Mouse (Mus musculus) limb, embryonic 13.5 days (tissue): ENCODE measurements around the gene Dach1. TPM values are rescaled to one million over a fixed set of nuclear protein-coding genes. Genes with fewer than 3 reads are reported as not detected.

ENCODE experiments used
- ATAC-seq: fragments of 200-750 bp; cut with Nextera tagmentation; 2 replicates; pipeline ENCODE4 v1.8.0; 2017; ENCODE audit warnings: low read depth, moderate number of reproducible peaks, moderate TSS enrichment; ENCODE audit not compliant: low FRiP score
- H3K27ac ChIP-seq: fragments of 300-500 bp; sonication (generic); 2 replicates; pipeline ENCODE4 v1.5.1; 2015; ENCODE audit warnings: inconsistent platforms, mild to moderate bottlenecking, moderate library complexity
- H3K27me3 ChIP-seq: fragments of 300-500 bp; sonication (generic); 2 replicates; pipeline ENCODE4 v1.6.1; 2015; ENCODE audit warnings: mild to moderate bottlenecking, inconsistent platforms
- H3K36me3 ChIP-seq: fragments of 300-500 bp; sonication (generic); 2 replicates; pipeline ENCODE4 v1.6.1; 2015; ENCODE audit warnings: inconsistent platforms, mild to moderate bottlenecking, moderate library complexity
- H3K4me1 ChIP-seq: fragments of 300-500 bp; sonication (generic); 2 replicates; pipeline ENCODE4 v1.6.1; 2015; ENCODE audit warnings: inconsistent platforms
- H3K4me2 ChIP-seq: fragments of 300-500 bp; sonication (generic); replicated peaks from 2 replicates; pipeline ENCODE4 v1.6.1; 2015; ENCODE audit warnings: inconsistent platforms, mild to moderate bottlenecking, moderate library complexity
- H3K4me3 ChIP-seq: fragments of 300-500 bp; sonication (generic); 2 replicates; pipeline ENCODE4 v1.5.1; 2015; ENCODE audit warnings: moderate library complexity, mild to moderate bottlenecking, inconsistent platforms
- H3K9ac ChIP-seq: fragments of 300-500 bp; sonication (generic); 2 replicates; pipeline ENCODE4 v1.6.1; 2015; ENCODE audit warnings: mild to moderate bottlenecking, inconsistent platforms
- H3K9me3 ChIP-seq: fragments of 300-500 bp; sonication (generic); 2 replicates; pipeline ENCODE4 v1.6.1; 2016; ENCODE audit warnings: inconsistent platforms
- WGBS: fragments of 180-500 bp; shearing (Covaris S2); methylation state at CpG from one replicate; pipeline ENCODE4 v1.1.7; 2015; 5-methylcytosine and 5-hydroxymethylcytosine counted together
- polyA plus RNA-seq: library from polyadenylated mRNA; unstranded; fragments of >200 nt; fragmentation: Nextera tagmentation; extraction: Ambion mirVana; gene quantifications from 2 replicates; pipeline ENCODE4 v1.2.1, GENCODE M21; 2015

Gene Dach1
- polyA plus RNA-seq, 1 experiment from 2014 or later, result 11.5 TPM

DNA sequence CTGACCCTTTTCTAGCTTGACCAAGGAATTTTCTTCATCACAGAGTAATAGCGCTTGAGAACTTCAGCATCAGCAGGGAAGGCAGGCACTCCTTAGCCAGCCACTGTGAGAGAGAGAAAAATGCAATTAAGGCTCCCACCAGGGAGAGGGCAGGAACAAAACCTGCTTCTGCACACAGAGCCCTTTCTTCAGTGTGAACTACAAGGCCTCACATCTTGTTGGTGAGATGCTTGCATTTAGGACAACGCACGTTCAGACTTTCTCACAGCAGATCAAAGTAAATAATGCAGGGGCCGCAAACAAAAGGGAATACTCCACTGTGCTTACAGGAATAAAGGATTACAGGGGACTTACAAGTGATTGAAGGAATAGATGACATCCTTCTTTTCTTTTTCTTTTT is 74.3 kb downstream of the Dach1 start:
- Histone ChIP-seq H3K4me2 (no peak overlapping the region), H3K9ac (no peak overlapping the region), H3K27ac (no peak overlapping the region), H3K4me1 (no peaks in the 10 kb centered on the region), H3K9me3 (no peaks in the 10 kb centered on the region), H3K27me3 (no peaks in the 10 kb centered on the region), H3K36me3 (no peaks in the 10 kb centered on the region), H3K4me3 (no peak overlapping the region)
- no peak for ATAC-seq
- 39% methylated on average over 4 of the region's 4 CpGs for WGBS

DNA sequence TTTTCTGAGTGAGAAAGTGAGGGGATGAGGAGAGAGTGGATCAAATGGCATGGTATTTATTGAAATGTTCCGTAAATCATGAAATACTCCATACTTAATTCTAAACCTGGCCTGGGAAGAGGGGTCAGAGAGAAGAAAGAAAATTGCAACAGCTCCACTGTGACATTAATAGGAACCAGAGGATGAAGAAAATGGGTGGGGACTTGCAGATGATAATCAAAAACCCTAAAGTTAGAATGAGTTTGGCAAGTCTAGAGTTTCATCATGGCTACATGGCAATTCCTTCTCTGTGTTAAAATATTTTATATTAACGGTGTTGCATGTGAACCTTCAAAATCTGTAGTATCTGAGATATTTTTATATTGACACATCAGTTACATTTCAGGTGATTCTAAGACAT is 80.3 kb downstream of the Dach1 start:
- no peaks in the 10 kb centered on the region for H3K27me3 ChIP-seq
- 86% methylated on average over 2 of the region's 2 CpGs for WGBS
- H3K4me1 ChIP-seq, result no peaks in the 10 kb centered on the region
- no peaks in the 10 kb centered on the region for H3K9me3 ChIP-seq
- no peak overlapping the region for H3K9ac ChIP-seq
- no peak overlapping the region for H3K4me3 ChIP-seq
- no peak for ATAC-seq
- no peaks in the 10 kb centered on the region for H3K36me3 ChIP-seq
- H3K27ac ChIP-seq, result no peak overlapping the region
- H3K4me2 ChIP-seq, result no peak overlapping the region

DNA sequence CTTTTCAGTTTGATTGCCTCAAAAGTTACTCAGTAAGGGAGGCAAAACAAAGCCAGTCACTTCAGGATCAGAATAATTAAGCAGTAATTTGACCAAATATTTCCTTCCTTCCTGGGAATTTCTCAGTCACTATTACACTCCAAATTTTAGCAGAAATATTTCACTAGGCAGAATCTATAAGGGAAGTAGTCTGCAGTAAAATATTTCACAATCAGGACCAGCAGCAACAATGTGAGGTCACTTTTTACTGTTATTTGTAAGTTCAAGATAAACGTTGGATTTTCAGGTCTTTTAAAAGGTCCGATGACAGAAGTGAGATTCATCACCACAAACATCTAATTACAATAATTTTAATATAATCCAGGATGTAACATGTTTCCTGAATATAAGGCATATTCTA is 82.2 kb downstream of the Dach1 start:
- no peak for ATAC-seq
- H3K9me3 ChIP-seq, result no peaks in the 10 kb centered on the region
- H3K27ac ChIP-seq, result no peak overlapping the region
- WGBS, result 70% methylated on average over 2 of the region's 2 CpGs
- H3K4me2 ChIP-seq, result no peak overlapping the region
- H3K4me3 ChIP-seq, result no peak overlapping the region
- H3K9ac ChIP-seq, result no peak overlapping the region
- no peaks in the 10 kb centered on the region for H3K36me3 ChIP-seq
- no peaks in the 10 kb centered on the region for H3K4me1 ChIP-seq
- H3K27me3 ChIP-seq, result no peaks in the 10 kb centered on the region

DNA sequence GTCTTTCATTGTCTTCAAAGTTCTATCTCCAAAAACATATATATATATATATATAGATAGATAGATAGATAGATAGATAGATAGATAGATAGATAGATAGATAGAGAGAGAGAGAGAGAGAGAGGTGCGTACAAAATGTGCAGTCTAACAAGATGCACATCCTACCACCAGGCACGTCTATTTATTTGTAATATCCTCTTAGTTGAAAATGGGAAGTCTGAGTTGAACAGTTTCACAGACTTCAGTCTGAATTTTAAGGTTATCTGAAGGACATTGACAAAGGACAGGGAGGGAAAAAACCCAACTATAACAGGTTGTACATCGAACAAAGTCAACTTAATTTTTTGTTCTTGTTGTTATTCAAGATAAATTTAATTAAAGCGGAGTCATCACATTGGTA is 82.8 kb downstream of the Dach1 start:
- H3K9me3 ChIP-seq, result no peaks in the 10 kb centered on the region
- no peak overlapping the region for H3K4me2 ChIP-seq
- 90% methylated on average over 4 of the region's 4 CpGs for WGBS
- no peaks in the 10 kb centered on the region for H3K27me3 ChIP-seq
- H3K27ac ChIP-seq, result no peak overlapping the region
- H3K36me3 ChIP-seq, result no peaks in the 10 kb centered on the region
- H3K4me3 ChIP-seq, result no peak overlapping the region
- no peaks in the 10 kb centered on the region for H3K4me1 ChIP-seq
- ATAC-seq, result no peak
- H3K9ac ChIP-seq, result no peak overlapping the region

DNA sequence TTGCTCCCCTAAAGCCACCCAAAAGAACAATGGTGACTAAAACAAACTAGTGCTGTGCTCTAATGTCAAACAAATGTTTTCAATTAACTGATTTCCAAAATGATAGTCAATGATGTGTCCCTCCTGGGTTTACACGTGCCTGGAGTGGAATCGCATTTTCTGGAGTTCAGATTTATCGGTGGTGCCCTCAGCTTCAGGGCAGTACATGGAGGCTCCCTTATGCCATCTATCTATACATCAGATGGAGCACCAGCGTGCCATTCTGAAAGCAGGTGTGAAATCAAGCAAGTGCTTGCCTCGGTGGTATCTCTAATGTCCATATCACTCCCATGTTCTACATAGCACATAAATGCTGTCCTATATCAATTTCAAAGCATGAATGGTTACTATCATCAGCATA is 84.4 kb downstream of the Dach1 start:
- Histone ChIP-seq H3K4me3 (no peak overlapping the region), H3K27me3 (no peaks in the 10 kb centered on the region), H3K27ac (no peak overlapping the region), H3K4me1 (peaks cover 5% of the 10 kb centered on the region; the same call in 1 of the 2 replicates), H3K4me2 (no peak overlapping the region), H3K9ac (no peak overlapping the region), H3K36me3 (no peaks in the 10 kb centered on the region), H3K9me3 (no peaks in the 10 kb centered on the region)
- WGBS, result 60% methylated on average over 5 of the region's 5 CpGs
- no peak for ATAC-seq

DNA sequence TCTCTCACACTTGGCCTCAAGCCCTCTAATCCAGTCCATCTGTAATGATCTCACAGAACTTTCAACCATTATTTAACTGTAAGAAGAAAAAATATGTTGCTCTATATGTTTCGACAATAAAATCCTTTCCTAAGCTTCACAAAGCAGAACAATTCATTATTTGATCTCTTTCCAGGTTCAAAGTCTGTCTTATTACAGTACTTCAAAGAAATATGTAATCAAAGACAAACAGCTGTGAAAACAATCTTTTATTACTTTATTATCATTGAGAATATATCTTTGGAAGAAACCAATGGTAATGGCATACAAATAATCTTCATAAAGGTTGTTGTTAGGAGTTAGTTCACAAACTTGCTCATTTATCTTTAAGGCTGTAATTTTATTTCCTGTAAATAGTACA is 84.8 kb downstream of the Dach1 start:
- Histone ChIP-seq H3K4me3 (no peak overlapping the region), H3K27ac (no peak overlapping the region), H3K27me3 (no peaks in the 10 kb centered on the region), H3K4me2 (no peak overlapping the region), H3K36me3 (no peaks in the 10 kb centered on the region), H3K9ac (no peak overlapping the region), H3K4me1 (peaks cover 5% of the 10 kb centered on the region; the same call in 1 of the 2 replicates), H3K9me3 (no peaks in the 10 kb centered on the region)
- 57% methylated on average over 1 of the region's 1 CpGs for WGBS
- no peak for ATAC-seq

DNA sequence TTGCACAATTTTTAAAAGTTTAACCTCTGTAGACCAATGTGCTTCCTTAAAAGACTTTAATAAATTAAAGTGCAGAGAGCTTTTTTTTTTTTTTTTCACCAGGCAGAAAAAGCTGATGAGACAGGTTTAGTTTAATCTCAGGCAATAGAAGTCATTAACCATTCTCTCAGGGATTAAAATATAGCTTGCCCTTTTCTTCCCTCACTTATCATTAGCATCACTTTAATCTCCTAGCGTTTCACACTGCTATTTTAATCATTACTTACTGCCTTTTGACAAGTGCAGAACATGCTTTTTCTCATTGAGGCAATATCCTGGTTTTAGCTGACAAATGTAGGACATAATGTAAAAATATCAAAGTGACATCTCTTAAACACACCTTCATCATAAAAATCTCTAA is 86.1 kb downstream of the Dach1 start:
- Histone ChIP-seq H3K4me2 (no peak overlapping the region), H3K27ac (no peak overlapping the region), H3K36me3 (no peaks in the 10 kb centered on the region), H3K9ac (no peak overlapping the region), H3K4me3 (no peak overlapping the region), H3K27me3 (no peaks in the 10 kb centered on the region), H3K9me3 (no peaks in the 10 kb centered on the region), H3K4me1 (peaks cover 5% of the 10 kb centered on the region; the same call in 1 of the 2 replicates)
- WGBS, result 24% methylated on average over 1 of the region's 1 CpGs
- no peak for ATAC-seq

DNA sequence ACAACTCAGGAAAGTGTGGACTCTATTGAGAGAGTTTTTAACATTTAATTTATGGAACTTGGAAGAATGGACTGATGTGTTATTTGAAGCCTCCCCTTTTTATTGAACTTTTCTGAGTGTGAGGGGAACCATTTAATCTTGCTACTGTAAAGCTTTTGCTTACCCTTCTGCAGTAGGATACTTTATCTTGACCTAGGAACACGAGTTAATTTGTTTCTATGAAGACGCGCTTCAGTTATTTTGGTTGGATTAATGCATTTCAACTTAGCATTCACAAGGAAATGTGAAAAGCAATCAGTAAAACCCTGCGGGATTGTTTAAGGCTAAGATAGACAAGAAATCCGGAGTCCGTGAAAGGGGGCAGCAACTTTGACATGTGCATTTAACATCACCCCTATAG is 89.6 kb downstream of the Dach1 start:
- Histone ChIP-seq H3K27me3 (no peaks in the 10 kb centered on the region), H3K4me2 (no peak overlapping the region), H3K4me3 (no peak overlapping the region), H3K9me3 (no peaks in the 10 kb centered on the region), H3K4me1 (peaks cover 5% of the 10 kb centered on the region; the same call in 1 of the 2 replicates), H3K36me3 (no peaks in the 10 kb centered on the region), H3K27ac (no peak overlapping the region), H3K9ac (no peak overlapping the region)
- WGBS, result 82% methylated on average over 6 of the region's 6 CpGs
- ATAC-seq, result no peak

DNA sequence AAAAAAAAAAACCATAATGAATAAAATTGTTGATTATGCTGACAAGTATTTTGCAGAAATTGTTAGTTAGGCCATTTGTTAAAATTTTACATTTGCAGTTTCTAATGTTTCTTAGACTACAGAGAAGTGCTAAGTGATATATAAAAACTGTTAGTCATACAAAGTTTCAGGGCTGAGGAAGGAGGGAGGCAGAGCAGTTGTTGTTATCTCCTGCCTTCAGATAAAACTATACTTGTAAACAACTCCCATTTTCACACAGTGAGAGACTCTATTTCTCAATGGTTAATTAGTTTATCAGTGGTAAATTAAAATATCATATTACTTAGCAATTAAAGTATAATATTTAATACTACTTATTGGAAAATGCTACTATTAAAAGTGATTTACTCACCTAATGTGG is 91.6 kb downstream of the Dach1 start:
- Histone ChIP-seq H3K9ac (no peak overlapping the region), H3K36me3 (no peaks in the 10 kb centered on the region), H3K4me2 (no peak overlapping the region), H3K9me3 (no peaks in the 10 kb centered on the region), H3K4me3 (no peak overlapping the region), H3K4me1 (peaks cover 12% of the 10 kb centered on the region), H3K27me3 (no peaks in the 10 kb centered on the region), H3K27ac (no peak overlapping the region)
- ATAC-seq, result no peak

DNA sequence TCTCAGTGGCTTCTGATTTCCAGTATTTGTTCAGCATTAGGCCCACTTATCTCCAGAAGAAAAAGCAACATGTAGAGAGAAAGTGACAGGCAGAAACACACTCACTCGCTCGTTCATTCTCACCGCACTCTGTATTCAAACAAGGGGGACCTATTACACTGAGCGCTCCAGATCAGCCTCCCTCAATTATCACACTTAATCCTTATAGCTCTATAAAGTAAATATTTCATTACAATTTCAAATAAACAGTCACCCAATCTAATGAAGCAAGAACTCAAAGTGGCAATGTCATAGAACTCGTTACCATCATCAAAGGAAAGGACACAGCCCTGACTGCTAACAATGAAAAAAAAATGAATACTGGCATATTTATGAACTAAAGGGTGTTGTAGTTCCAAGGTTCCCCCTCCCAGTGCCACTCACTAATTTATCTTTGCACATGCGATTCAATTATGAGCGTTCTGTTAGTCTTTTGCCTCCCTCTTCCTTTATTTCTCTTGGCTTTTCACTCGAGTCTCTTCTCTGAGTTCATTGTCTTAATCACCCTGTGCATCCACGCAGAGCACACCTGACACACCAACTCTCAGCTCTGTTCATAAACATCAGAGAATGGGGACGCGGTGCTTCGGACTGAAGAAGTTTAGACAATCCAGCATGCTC is 96.0 kb downstream of the Dach1 start:
- no peak for ATAC-seq
- peak overlapping the region; percentile 32 for H3K4me2 ChIP-seq

DNA sequence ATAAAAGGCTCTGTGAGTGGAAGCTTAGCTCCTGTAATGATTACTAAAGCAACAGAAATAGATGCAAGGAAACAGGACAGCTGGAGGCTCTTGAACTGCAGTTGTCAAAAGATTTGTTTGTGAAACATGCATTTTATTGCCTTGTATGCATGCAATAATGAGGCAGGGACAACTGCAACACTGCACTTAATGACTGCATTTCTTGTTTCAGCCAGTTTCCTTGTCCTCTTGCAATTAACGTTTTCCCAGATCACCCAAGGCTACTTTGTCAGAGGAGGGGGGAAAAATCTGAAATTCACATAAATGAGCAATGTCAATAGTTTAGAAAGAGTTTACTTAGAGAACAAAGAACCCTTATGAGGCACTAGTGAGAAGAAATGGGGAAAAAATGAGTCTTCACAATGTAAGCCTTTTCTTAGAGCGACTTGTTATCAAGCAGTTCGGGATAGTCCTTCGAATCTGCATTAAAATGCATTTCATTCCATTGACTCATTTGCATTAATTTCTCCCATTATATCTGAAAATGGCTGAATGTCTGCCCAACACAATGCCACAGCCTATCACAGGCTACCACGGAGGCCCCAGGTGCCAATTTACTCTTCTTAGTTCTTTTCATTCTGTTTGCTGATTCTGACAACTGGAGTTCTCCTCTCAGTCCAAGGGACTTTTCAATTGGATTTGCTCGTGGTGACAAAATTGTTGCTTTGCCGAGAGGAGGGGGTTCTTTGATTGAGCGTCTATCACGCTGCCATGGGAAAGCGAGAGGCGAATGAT is 96.7 kb downstream of the Dach1 start:
- Histone ChIP-seq H3K36me3 (no peaks in the 10 kb centered on the region), H3K4me3 (no peak overlapping the region), H3K4me1 (peaks cover 17% of the 10 kb centered on the region), H3K27ac (no peak overlapping the region), H3K4me2 (peak overlapping the region; percentile 32), H3K9ac (no peak overlapping the region), H3K9me3 (no peaks in the 10 kb centered on the region), H3K27me3 (no peaks in the 10 kb centered on the region)
- ATAC-seq, result no peak
- WGBS, result 45% methylated on average over 11 of the region's 11 CpGs

More for the DNA sequence above, 96.0 kb downstream of the Dach1 start:
- Histone ChIP-seq H3K36me3 (no peaks in the 10 kb centered on the region), H3K4me3 (no peak overlapping the region), H3K27me3 (no peaks in the 10 kb centered on the region), H3K27ac (no peak overlapping the region), H3K9ac (no peak overlapping the region), H3K4me1 (peaks cover 17% of the 10 kb centered on the region), H3K9me3 (no peaks in the 10 kb centered on the region)
- WGBS, result 52% methylated on average over 12 of the region's 12 CpGs

DNA sequence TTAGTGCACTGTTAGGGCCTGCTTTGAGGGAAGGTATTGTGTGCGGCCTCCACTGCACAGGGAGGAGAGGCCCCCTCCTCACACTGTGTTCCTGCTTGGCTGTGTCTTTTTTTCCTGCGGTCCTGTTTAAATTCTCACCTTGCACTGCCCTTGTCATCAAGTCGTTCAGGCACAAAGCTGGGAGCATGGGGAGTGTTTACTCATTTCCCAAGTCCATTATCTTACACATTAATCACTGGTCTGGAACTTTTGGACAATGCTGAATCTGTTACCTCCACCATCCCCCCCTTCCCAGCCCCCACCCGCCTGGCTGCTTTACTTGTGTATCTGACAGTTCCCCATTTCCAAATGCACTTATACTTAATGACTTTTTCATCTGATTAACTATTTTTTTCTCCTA is 97.7 kb downstream of the Dach1 start:
- H3K27ac ChIP-seq, result no peak overlapping the region
- no peaks in the 10 kb centered on the region for H3K9me3 ChIP-seq
- H3K4me2 ChIP-seq, result no peak overlapping the region
- 17% methylated on average over 4 of the region's 4 CpGs for WGBS
- no peak for ATAC-seq
- H3K27me3 ChIP-seq, result no peaks in the 10 kb centered on the region
- H3K9ac ChIP-seq, result no peak overlapping the region
- no peaks in the 10 kb centered on the region for H3K36me3 ChIP-seq
- H3K4me1 ChIP-seq, result peaks cover 22% of the 10 kb centered on the region
- H3K4me3 ChIP-seq, result no peak overlapping the region
